Mouse (Mus musculus) forebrain, embryonic 14.5 days (tissue): ENCODE measurements at regions not wholly inside any gene's neighbourhood (a gene's known extent, or its start where the extent isn't known, plus 50 kb on each side); places are given as distances from the start of the nearest gene placed in this dataset.

Experiments
- ATAC-seq: fragments of 200-750 bp; cut with Nextera tagmentation; 2 replicates; pipeline ENCODE4 v1.8.0; 2017; ENCODE audit warnings: mild to moderate bottlenecking, moderate library complexity
- DNase-seq: peaks from one replicate; pipeline ENCODE4 v3.0.0-alpha.2; 2015; ENCODE audit warnings: low spot score
- H3K27ac ChIP-seq: fragments of 300-500 bp; sonication (generic); 2 replicates; pipeline ENCODE4 v1.5.1; 2014; ENCODE audit warnings: low read depth, mild to moderate bottlenecking, control low read depth, low read length, moderate library complexity
- H3K27me3 ChIP-seq: fragments of 300-500 bp; sonication (generic); replicated peaks from 2 replicates; pipeline ENCODE4 v1.6.1; 2014; ENCODE audit warnings: low read length, control low read depth, mixed read lengths; ENCODE audit not compliant: control insufficient read depth, insufficient read depth
- H3K36me3 ChIP-seq: fragments of 300-500 bp; sonication (generic); 2 replicates; pipeline ENCODE4 v1.6.1; 2014; ENCODE audit warnings: low read length, control low read depth; ENCODE audit not compliant: control insufficient read depth, insufficient read depth
- H3K4me1 ChIP-seq: fragments of 300-500 bp; sonication (generic); 2 replicates; pipeline ENCODE4 v1.6.1; 2014; ENCODE audit warnings: antibody characterized with exemption, low read length, control low read depth; ENCODE audit not compliant: control insufficient read depth, insufficient read depth
- H3K4me2 ChIP-seq: fragments of 300-500 bp; sonication (generic); 2 replicates; pipeline ENCODE4 v1.6.1; 2014; ENCODE audit warnings: mild to moderate bottlenecking, control low read depth, low read length
- H3K4me3 ChIP-seq: fragments of 300-500 bp; sonication (generic); 2 replicates; pipeline ENCODE4 v1.5.1; 2014; ENCODE audit warnings: low read depth, low read length, control low read depth
- H3K9ac ChIP-seq: fragments of 300-500 bp; sonication (generic); 2 replicates; pipeline ENCODE4 v1.6.1; 2014; ENCODE audit warnings: mild to moderate bottlenecking, low read length, control low read depth, moderate library complexity
- H3K9me3 ChIP-seq: fragments of 300-500 bp; sonication (generic); replicated peaks from 2 replicates; pipeline ENCODE4 v1.6.1; 2016; ENCODE audit warnings: low read length, control low read depth, mixed read lengths; ENCODE audit not compliant: control insufficient read depth
- WGBS: fragments of 180-500 bp; shearing (Covaris S2); extraction: QIAGEN DNeasy Blood & Tissue Kit; methylation state at CpG from one replicate; pipeline ENCODE4 v1.1.7; 2014; 5-methylcytosine and 5-hydroxymethylcytosine counted together

DNA sequence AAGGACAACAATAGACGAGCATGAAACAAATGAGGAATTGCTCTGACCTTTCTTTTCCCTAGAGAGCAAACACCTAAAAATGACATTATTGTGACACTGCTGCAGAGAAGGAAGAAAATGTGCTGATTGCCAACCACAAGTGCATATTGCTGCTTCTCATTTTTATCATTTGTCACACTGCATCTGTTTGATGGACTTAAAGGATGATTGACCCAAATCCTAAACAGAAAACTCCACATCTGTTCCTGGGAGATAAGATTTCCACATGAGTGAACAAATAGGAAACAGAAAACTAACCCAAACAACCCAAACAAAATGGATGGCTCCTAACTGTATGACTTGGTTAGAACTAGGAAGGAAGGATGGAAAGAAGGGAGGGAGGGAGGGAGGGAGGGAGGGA is 118.5 kb downstream of the Ccdc50 start:
- 84% methylated on average over 1 of the region's 1 CpGs for WGBS
- H3K9ac ChIP-seq: no peak overlapping the region
- no peak overlapping the region for H3K27ac ChIP-seq
- H3K27me3 ChIP-seq: no peaks in the 10 kb centered on the region
- no peak overlapping the region for H3K4me3 ChIP-seq
- H3K4me2 ChIP-seq: no peak overlapping the region
- H3K9me3 ChIP-seq: no peaks in the 10 kb centered on the region
- DNase-seq: no peak
- no peaks in the 10 kb centered on the region for H3K36me3 ChIP-seq
- H3K4me1 ChIP-seq: no peaks in the 10 kb centered on the region
- ATAC-seq: no peak

DNA sequence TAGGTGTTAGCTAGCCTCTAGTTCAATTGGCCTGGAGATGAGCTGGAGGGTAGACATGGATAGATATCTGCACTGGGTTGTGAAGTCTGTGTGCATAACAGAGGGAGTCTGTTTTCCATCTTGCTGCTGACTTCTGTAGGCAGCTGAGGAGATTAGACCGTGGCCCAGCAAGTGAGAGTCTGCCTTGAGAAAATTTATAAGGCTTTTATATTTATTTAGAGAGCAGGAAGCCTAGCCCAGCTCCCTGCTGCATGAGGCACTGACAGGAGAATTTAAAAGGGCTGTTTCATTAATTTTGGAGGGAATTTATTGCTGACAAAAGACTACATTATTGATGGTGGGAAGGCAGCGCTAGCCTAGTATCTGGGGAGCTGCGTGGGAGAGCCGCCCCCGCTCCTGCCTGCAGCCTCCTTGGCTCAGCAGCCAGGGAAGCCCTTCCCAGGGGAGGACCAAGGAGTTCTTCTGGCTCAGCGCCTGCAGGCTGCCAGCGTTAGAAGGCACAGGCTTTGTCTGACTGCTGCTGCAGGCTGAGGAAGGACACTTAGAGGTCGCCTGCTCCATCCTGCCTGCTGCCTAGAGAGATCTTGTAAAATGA is 135.0 kb downstream of the Ccdc50 start:
- peak overlapping the region; percentile 36; the same call in 1 of the 2 replicates for H3K9ac ChIP-seq
- peaks cover 5% of the 10 kb centered on the region; the same call in 1 of the 2 replicates for H3K4me1 ChIP-seq
- no peaks in the 10 kb centered on the region for H3K9me3 ChIP-seq
- peak overlapping the region; percentile 26; the same call in 1 of the 2 replicates for H3K4me2 ChIP-seq
- peak overlapping the region; percentile 64; the same call in 1 of the 2 replicates for H3K27ac ChIP-seq
- WGBS: 23% methylated on average over 8 of the region's 8 CpGs
- peak; percentile 96 for ATAC-seq
- no peaks in the 10 kb centered on the region for H3K27me3 ChIP-seq
- H3K4me3 ChIP-seq: no peak overlapping the region
- peak; percentile 87 for DNase-seq
- H3K36me3 ChIP-seq: no peaks in the 10 kb centered on the region

DNA sequence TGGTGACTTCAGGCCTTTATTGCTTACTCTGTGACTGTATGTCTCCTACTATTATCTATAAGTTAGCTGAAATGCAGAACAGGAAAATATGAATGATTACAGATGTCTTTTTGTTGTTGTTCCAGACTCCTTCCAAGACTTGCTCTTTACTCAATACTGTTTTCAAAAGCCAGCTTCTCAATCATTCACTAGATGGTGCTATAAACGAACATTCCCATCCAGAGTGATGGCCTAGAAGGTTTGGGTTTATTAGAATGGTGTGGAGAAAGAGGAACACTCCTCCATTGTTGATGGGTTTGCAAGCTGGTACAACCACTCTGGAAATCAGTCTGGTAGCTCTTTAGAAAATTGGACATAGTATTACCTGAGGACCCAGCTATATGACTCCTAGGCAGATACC is 138.0 kb downstream of the Ccdc50 start:
- no peak overlapping the region for H3K4me2 ChIP-seq
- no peak overlapping the region for H3K4me3 ChIP-seq
- 59% methylated on average over 1 of the region's 1 CpGs for WGBS
- no peak overlapping the region for H3K9ac ChIP-seq
- H3K9me3 ChIP-seq: no peaks in the 10 kb centered on the region
- H3K4me1 ChIP-seq: peaks cover 5% of the 10 kb centered on the region; the same call in 1 of the 2 replicates
- no peaks in the 10 kb centered on the region for H3K27me3 ChIP-seq
- no peak for ATAC-seq
- DNase-seq: peak; percentile 10
- no peaks in the 10 kb centered on the region for H3K36me3 ChIP-seq
- H3K27ac ChIP-seq: no peak overlapping the region

DNA sequence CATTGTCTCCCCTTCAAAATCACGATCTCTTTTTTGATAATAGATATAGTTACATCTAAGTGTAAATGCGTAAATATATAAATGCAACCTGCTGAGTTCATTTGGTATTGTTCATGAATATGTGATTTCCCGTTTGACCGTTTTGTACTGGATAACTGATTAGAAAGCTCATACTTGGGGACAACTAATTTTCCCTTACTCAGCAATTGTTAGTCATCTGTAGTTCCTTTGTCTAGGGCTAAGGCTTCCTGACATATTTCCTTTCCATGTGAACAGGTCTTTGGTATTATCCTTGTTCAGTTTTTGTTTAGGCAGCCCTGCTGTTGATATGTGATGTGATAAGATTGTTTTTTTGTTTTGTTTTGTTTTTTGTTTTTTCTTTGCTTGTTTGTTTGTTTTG is 142.0 kb downstream of the Ccdc50 start:
- Histone ChIP-seq H3K9me3 (no peaks in the 10 kb centered on the region), H3K4me3 (no peak overlapping the region), H3K36me3 (no peaks in the 10 kb centered on the region), H3K27me3 (no peaks in the 10 kb centered on the region), H3K27ac (no peak overlapping the region), H3K4me1 (no peaks in the 10 kb centered on the region), H3K4me2 (no peak overlapping the region), H3K9ac (no peak overlapping the region)
- WGBS: 93% methylated on average over 4 of the region's 4 CpGs
- ATAC-seq: no peak
- no peak for DNase-seq
